Mouse (Mus musculus) heart, embryonic 12.5 days (tissue): ENCODE measurements around the gene Pgrmc1. TPM values are rescaled to one million over a fixed set of nuclear protein-coding genes. Genes with fewer than 3 reads are reported as not detected.
A peak's percentile ranks its signal among the peaks of the same experiment; 100 is the strongest.
"Not testable (repeated sequence)": the region's sequence is repeated elsewhere in the genome, so short reads cannot be mapped to it uniquely, and the experiment has no call there.

ENCODE experiments used
- ATAC-seq: fragments of 200-750 bp; cut with Nextera tagmentation; 2 replicates; pipeline ENCODE4 v1.8.0; 2017; ENCODE audit warnings: moderate TSS enrichment, moderate library complexity; ENCODE audit not compliant: insufficient number of reproducible peaks, low FRiP score
- H3K27ac ChIP-seq: fragments of 300-500 bp; sonication (generic); 2 replicates; pipeline ENCODE4 v1.5.1; 2016; ENCODE audit warnings: mild to moderate bottlenecking, moderate library complexity; ENCODE audit not compliant: poor library complexity, severe bottlenecking
- H3K27me3 ChIP-seq: fragments of 300-500 bp; sonication (generic); replicated peaks from 2 replicates; pipeline ENCODE4 v1.6.1; 2016; ENCODE audit warnings: mild to moderate bottlenecking, moderate library complexity
- H3K36me3 ChIP-seq: fragments of 300-500 bp; sonication (generic); 2 replicates; pipeline ENCODE4 v1.6.1; 2016; ENCODE audit warnings: mild to moderate bottlenecking, moderate library complexity
- H3K4me1 ChIP-seq: fragments of 300-500 bp; sonication (generic); replicated peaks from 2 replicates; pipeline ENCODE4 v1.6.1; 2016; ENCODE audit warnings: mild to moderate bottlenecking
- H3K4me2 ChIP-seq: fragments of 300-500 bp; sonication (generic); 2 replicates; pipeline ENCODE4 v1.6.1; 2016; ENCODE audit warnings: mild to moderate bottlenecking, moderate library complexity
- H3K4me3 ChIP-seq: fragments of 300-500 bp; sonication (generic); 2 replicates; pipeline ENCODE4 v1.5.1; 2016; ENCODE audit warnings: mild to moderate bottlenecking
- H3K9ac ChIP-seq: fragments of 300-500 bp; sonication (generic); 2 replicates; pipeline ENCODE4 v1.6.1; 2016; ENCODE audit warnings: mild to moderate bottlenecking, moderate library complexity
- H3K9me3 ChIP-seq: fragments of 300-500 bp; sonication (generic); replicated peaks from 2 replicates; pipeline ENCODE4 v1.6.1; 2016; ENCODE audit warnings: mild to moderate bottlenecking, moderate library complexity
- WGBS: fragments of 180-500 bp; shearing (Covaris S2); methylation state at CpG from one replicate; pipeline ENCODE4 v1.1.7; 2016; 5-methylcytosine and 5-hydroxymethylcytosine counted together
- polyA plus RNA-seq: library from polyadenylated mRNA; unstranded; fragments of >200 nt; fragmentation: Nextera tagmentation; extraction: Ambion mirVana; gene quantifications from 2 replicates; pipeline ENCODE4 v1.2.1, GENCODE M21; 2016

The Pgrmc1 gene
- polyA plus RNA-seq, 1 experiment from 2014 or later: 144 TPM

GRCm38 (mm10) chrX:36587304-36588209 is 10.4 kb upstream of the Pgrmc1 start:
- 66% methylated on average over 8 of the region's 8 CpGs for WGBS
- no peak overlapping the region for H3K4me3 ChIP-seq
- ATAC-seq: no peak
- no peak overlapping the region for H3K9ac ChIP-seq
- H3K4me1 ChIP-seq: no peaks in the 10 kb centered on the region
- H3K27ac ChIP-seq: no peak overlapping the region
- H3K27me3 ChIP-seq: no peaks in the 10 kb centered on the region
- no peaks in the 10 kb centered on the region for H3K36me3 ChIP-seq
- no peaks in the 10 kb centered on the region for H3K9me3 ChIP-seq
- no peak overlapping the region for H3K4me2 ChIP-seq

- no peaks in the 10 kb centered on the region for H3K36me3 ChIP-seq
- ATAC-seq: no peak
- no peak overlapping the region for H3K9ac ChIP-seq
- H3K4me2 ChIP-seq: no peak overlapping the region
- WGBS: 80% methylated on average over 7 of the region's 7 CpGs
- no peak overlapping the region for H3K27ac ChIP-seq
- no peaks in the 10 kb centered on the region for H3K27me3 ChIP-seq
- H3K4me3 ChIP-seq: no peak overlapping the region
- no peaks in the 10 kb centered on the region for H3K4me1 ChIP-seq
- H3K9me3 ChIP-seq: no peaks in the 10 kb centered on the region
These were observed 7.7 kb upstream of the Pgrmc1 start for GRCm38 (mm10) chrX:36590266-36590665.

GRCm38 (mm10) chrX:36591120-36591519 is 6.9 kb upstream of the Pgrmc1 start:
- H3K4me1 ChIP-seq: no peaks in the 10 kb centered on the region
- WGBS: 27% methylated on average over 1 of the region's 1 CpGs

GRCm38 (mm10) chrX:36591539-36591938 is 6.5 kb upstream of the Pgrmc1 start:
- Histone ChIP-seq H3K4me2 (no peak overlapping the region), H3K9me3 (no peaks in the 10 kb centered on the region), H3K4me1 (no peaks in the 10 kb centered on the region), H3K4me3 (no peak overlapping the region), H3K36me3 (no peaks in the 10 kb centered on the region), H3K9ac (no peak overlapping the region), H3K27me3 (no peaks in the 10 kb centered on the region), H3K27ac (no peak overlapping the region)
- ATAC-seq: no peak
- 60% methylated on average over 4 of the region's 4 CpGs for WGBS

More at GRCm38 (mm10) chrX:36591120-36591519, 6.9 kb upstream of the Pgrmc1 start:
- no peak overlapping the region for H3K4me2 ChIP-seq
- H3K27me3 ChIP-seq: no peaks in the 10 kb centered on the region
- no peaks in the 10 kb centered on the region for H3K36me3 ChIP-seq
- H3K9me3 ChIP-seq: no peaks in the 10 kb centered on the region
- no peak overlapping the region for H3K4me3 ChIP-seq
- no peak overlapping the region for H3K27ac ChIP-seq
- H3K9ac ChIP-seq: no peak overlapping the region
- ATAC-seq: no peak

GRCm38 (mm10) chrX:36595247-36595646 is 2.8 kb upstream of the Pgrmc1 start:
- WGBS: 73% methylated on average over 3 of the region's 3 CpGs
- no peaks in the 10 kb centered on the region for H3K36me3 ChIP-seq
- no peak overlapping the region for H3K4me3 ChIP-seq
- no peak overlapping the region for H3K27ac ChIP-seq
- ATAC-seq: no peak
- no peak overlapping the region for H3K9ac ChIP-seq
- peaks cover 8% of the 10 kb centered on the region for H3K4me1 ChIP-seq
- H3K9me3 ChIP-seq: no peaks in the 10 kb centered on the region
- H3K27me3 ChIP-seq: no peaks in the 10 kb centered on the region
- H3K4me2 ChIP-seq: no peak overlapping the region

GRCm38 (mm10) chrX:36596483-36597120 is 1.4 kb upstream of the Pgrmc1 start:
- not testable (repeated sequence) for H3K9me3 ChIP-seq, H3K9ac ChIP-seq, H3K4me3 ChIP-seq, H3K27ac ChIP-seq, H3K4me2 ChIP-seq, H3K4me1 ChIP-seq, H3K36me3 ChIP-seq, ATAC-seq, H3K27me3 ChIP-seq
- 72% methylated on average over 5 of the region's 5 CpGs for WGBS

GRCm38 (mm10) chrX:36598390-36598810 is 394 bp downstream of the Pgrmc1 start:
- H3K9ac ChIP-seq: peak overlapping the region; percentile 87
- no peaks in the 10 kb centered on the region for H3K9me3 ChIP-seq
- ATAC-seq: peak; percentile 66
- H3K4me2 ChIP-seq: peak overlapping the region; percentile 67
- H3K27ac ChIP-seq: peak overlapping the region; percentile 85
- peak overlapping the region; percentile 76 for H3K4me3 ChIP-seq
- H3K27me3 ChIP-seq: no peaks in the 10 kb centered on the region
- peaks cover 9% of the 10 kb centered on the region; the same call in 1 of the 2 replicates for H3K36me3 ChIP-seq
- H3K4me1 ChIP-seq: peaks cover 9% of the 10 kb centered on the region
- 16% methylated on average over 38 of the region's 41 CpGs for WGBS

- H3K4me1 ChIP-seq: peaks cover 9% of the 10 kb centered on the region
- no peaks in the 10 kb centered on the region for H3K9me3 ChIP-seq
- H3K4me3 ChIP-seq: peak overlapping the region; percentile 76
- WGBS: 34% methylated on average over 14 of the region's 14 CpGs
- H3K36me3 ChIP-seq: peaks cover 14% of the 10 kb centered on the region; the same call in 1 of the 2 replicates
- peak overlapping the region; percentile 85; the same call in 1 of the 2 replicates for H3K27ac ChIP-seq
- H3K9ac ChIP-seq: peak overlapping the region; percentile 87
- ATAC-seq: peak; percentile 38; the same call in 1 of the 2 replicates
- H3K27me3 ChIP-seq: no peaks in the 10 kb centered on the region
- H3K4me2 ChIP-seq: peak overlapping the region; percentile 67
These were observed 897 bp downstream of the Pgrmc1 start for GRCm38 (mm10) chrX:36598861-36599344.

GRCm38 (mm10) chrX:36599656-36600055 is 1.6 kb downstream of the Pgrmc1 start:
- ATAC-seq: no peak
- Histone ChIP-seq H3K4me3 (peak overlapping the region; percentile 76), H3K9me3 (no peaks in the 10 kb centered on the region), H3K27ac (no peak overlapping the region; the same call in 1 of the 2 replicates), H3K36me3 (peaks cover 17% of the 10 kb centered on the region; the same call in 1 of the 2 replicates), H3K9ac (peak overlapping the region; percentile 87), H3K4me1 (peaks cover 9% of the 10 kb centered on the region), H3K27me3 (no peaks in the 10 kb centered on the region), H3K4me2 (peak overlapping the region; percentile 67)
- WGBS: 61% methylated on average over 3 of the region's 3 CpGs

GRCm38 (mm10) chrX:36600066-36600465 is 2.1 kb downstream of the Pgrmc1 start:
- no peaks in the 10 kb centered on the region for H3K9me3 ChIP-seq
- H3K27ac ChIP-seq: no peak overlapping the region
- H3K27me3 ChIP-seq: no peaks in the 10 kb centered on the region
- no peak overlapping the region for H3K4me2 ChIP-seq
- ATAC-seq: no peak
- 76% methylated on average over 8 of the region's 8 CpGs for WGBS
- H3K36me3 ChIP-seq: peaks cover 18% of the 10 kb centered on the region; the same call in 1 of the 2 replicates
- H3K4me1 ChIP-seq: peaks cover 9% of the 10 kb centered on the region
- H3K9ac ChIP-seq: no peak overlapping the region
- H3K4me3 ChIP-seq: no peak overlapping the region

GRCm38 (mm10) chrX:36602926-36603325 is 4.9 kb downstream of the Pgrmc1 start:
- Histone ChIP-seq H3K9me3 (no peaks in the 10 kb centered on the region), H3K4me3 (no peak overlapping the region), H3K27me3 (no peaks in the 10 kb centered on the region), H3K27ac (no peak overlapping the region), H3K9ac (no peak overlapping the region), H3K4me2 (no peak overlapping the region), H3K36me3 (peaks cover 25% of the 10 kb centered on the region), H3K4me1 (peaks cover 9% of the 10 kb centered on the region)
- 85% methylated on average over 2 of the region's 2 CpGs for WGBS
- no peak for ATAC-seq
